Mouse (Mus musculus) kidney, postnatal 0 days (tissue): Measurements from ENCODE around the gene Meox1. TPM values are rescaled to one million over a fixed set of nuclear protein-coding genes. Genes with fewer than 3 reads are reported as not detected.

ENCODE experiments used
- ATAC-seq: fragments of 200-750 bp; cut with Nextera tagmentation; replicated peaks from 2 replicates; pipeline ENCODE4 v1.8.0; 2017; ENCODE audit warnings: low read depth, moderate number of reproducible peaks, moderate TSS enrichment, moderate library complexity; ENCODE audit not compliant: low FRiP score
- DNase-seq: peaks from one replicate; pipeline ENCODE4 v3.0.0-alpha.2; 2016; ENCODE audit warnings: low spot score
- H3K27ac ChIP-seq: fragments of 300-500 bp; sonication (generic); 2 replicates; pipeline ENCODE4 v1.5.1; 2014; ENCODE audit warnings: mild to moderate bottlenecking
- H3K27me3 ChIP-seq: fragments of 300-500 bp; sonication (generic); 2 replicates; pipeline ENCODE4 v1.6.1; 2014; ENCODE audit warnings: low read length, mixed read lengths; ENCODE audit not compliant: insufficient read depth
- H3K36me3 ChIP-seq: fragments of 300-500 bp; sonication (generic); 2 replicates; pipeline ENCODE4 v1.6.1; 2014; ENCODE audit warnings: low read length, mixed read lengths; ENCODE audit not compliant: insufficient read depth
- H3K4me1 ChIP-seq: fragments of 300-500 bp; sonication (generic); replicated peaks from 2 replicates; pipeline ENCODE4 v1.6.1; 2014; ENCODE audit warnings: antibody characterized with exemption, low read length, mixed read lengths; ENCODE audit not compliant: insufficient read depth
- H3K4me2 ChIP-seq: fragments of 300-500 bp; sonication (generic); 2 replicates; pipeline ENCODE4 v1.6.1; 2014; ENCODE audit warnings: mild to moderate bottlenecking, low read length, moderate library complexity, mixed read lengths
- H3K4me3 ChIP-seq: fragments of 300-500 bp; sonication (generic); replicated peaks from 2 replicates; pipeline ENCODE4 v1.5.1; 2014; ENCODE audit warnings: low read depth, low read length
- H3K9ac ChIP-seq: fragments of 300-500 bp; sonication (generic); 2 replicates; pipeline ENCODE4 v1.6.1; 2014; ENCODE audit warnings: low read depth, low read length
- H3K9me3 ChIP-seq: fragments of 300-500 bp; sonication (generic); replicated peaks from 2 replicates; pipeline ENCODE4 v1.6.1; 2016; ENCODE audit warnings: low read length, inconsistent platforms, mixed read lengths
- CTCF ChIP-seq: IDR thresholded peaks from 2 replicates; pipeline ENCODE4 v1.5.1; 2016; ENCODE audit warnings: antibody characterized with exemption, low read depth, mild to moderate bottlenecking, moderate library complexity
- WGBS: fragments of 180-500 bp; shearing (Covaris S2); extraction: QIAGEN DNeasy Blood & Tissue Kit; methylation state at CpG from one replicate; pipeline ENCODE4 v1.1.7; 2014; 5-methylcytosine and 5-hydroxymethylcytosine counted together
- polyA plus RNA-seq: library from polyadenylated mRNA; unstranded; fragments of >200 nt; fragmentation: Nextera tagmentation; extraction: Ambion mirVana; gene quantifications from 2 replicates; pipeline ENCODE4 v1.2.1, GENCODE M21; 2015

Gene Meox1
- polyA plus RNA-seq, 1 experiment from 2014 or later, result 14.3 TPM

GRCm38 (mm10) chr11:101839426-101839825 is 54.7 kb downstream of the Meox1 start:
- H3K4me1 ChIP-seq, result no peaks in the 10 kb centered on the region; the same call in 1 of the 2 replicates
- no peak overlapping the region for H3K27ac ChIP-seq
- TF ChIP-seq CTCF, result no peak
- H3K4me3 ChIP-seq, result no peak overlapping the region
- 26% methylated on average over 6 of the region's 8 CpGs for WGBS
- H3K9me3 ChIP-seq, result no peaks in the 10 kb centered on the region
- no peaks in the 10 kb centered on the region for H3K36me3 ChIP-seq
- H3K27me3 ChIP-seq, result no peaks in the 10 kb centered on the region
- no peak overlapping the region for H3K4me2 ChIP-seq
- ATAC-seq (no peak), DNase-seq (no peak)
- no peak overlapping the region for H3K9ac ChIP-seq

GRCm38 (mm10) chr11:101832001-101832400 is 62.2 kb downstream of the Meox1 start:
- H3K27me3 ChIP-seq, result no peaks in the 10 kb centered on the region
- H3K4me1 ChIP-seq, result peaks cover 9% of the 10 kb centered on the region; the same call in 1 of the 2 replicates
- peak overlapping the region; percentile 25; the same call in 1 of the 2 replicates for H3K27ac ChIP-seq
- no peak overlapping the region for H3K4me3 ChIP-seq
- DNase-seq (peak; percentile 54), ATAC-seq (no peak)
- H3K4me2 ChIP-seq, result no peak overlapping the region
- H3K9me3 ChIP-seq, result no peaks in the 10 kb centered on the region
- no peak for TF ChIP-seq CTCF
- H3K9ac ChIP-seq, result no peak overlapping the region
- no peaks in the 10 kb centered on the region for H3K36me3 ChIP-seq
- WGBS, result 35% methylated on average over 7 of the region's 7 CpGs

GRCm38 (mm10) chr11:101830616-101831015 is 63.6 kb downstream of the Meox1 start:
- Histone ChIP-seq H3K27me3 (no peaks in the 10 kb centered on the region), H3K9me3 (no peaks in the 10 kb centered on the region), H3K4me2 (peak overlapping the region; percentile 21; the same call in 1 of the 2 replicates), H3K4me1 (peaks cover 9% of the 10 kb centered on the region; the same call in 1 of the 2 replicates), H3K27ac (no peak overlapping the region), H3K36me3 (no peaks in the 10 kb centered on the region), H3K9ac (no peak overlapping the region), H3K4me3 (no peak overlapping the region)
- TF ChIP-seq CTCF, result no peak
- DNase-seq (peak; percentile 20), ATAC-seq (no peak)
- 35% methylated on average over 8 of the region's 8 CpGs for WGBS

- no peak; the same call in 1 of the 2 replicates for ATAC-seq
- Histone ChIP-seq H3K4me3 (no peak overlapping the region), H3K9me3 (no peaks in the 10 kb centered on the region), H3K36me3 (no peaks in the 10 kb centered on the region), H3K9ac (no peak overlapping the region), H3K4me2 (peak overlapping the region; percentile 21), H3K27ac (0 out of 2 replicates have a peak overlapping the region, but pooled peaks have one; percentile 54), H3K27me3 (no peaks in the 10 kb centered on the region), H3K4me1 (peaks cover 9% of the 10 kb centered on the region; the same call in 1 of the 2 replicates)
- WGBS, result 4% methylated on average over 10 of the region's 10 CpGs
- DNase-seq, result peak; percentile 88
- TF ChIP-seq CTCF, result no peak
These were observed 64.1 kb downstream of the Meox1 start for GRCm38 (mm10) chr11:101830112-101830511.

GRCm38 (mm10) chr11:101828718-101829117 is 65.5 kb downstream of the Meox1 start:
- Histone ChIP-seq H3K36me3 (no peaks in the 10 kb centered on the region), H3K4me2 (no peak overlapping the region), H3K27ac (no peak overlapping the region), H3K27me3 (no peaks in the 10 kb centered on the region), H3K4me3 (no peak overlapping the region), H3K9ac (no peak overlapping the region), H3K4me1 (peaks cover 9% of the 10 kb centered on the region; the same call in 1 of the 2 replicates), H3K9me3 (no peaks in the 10 kb centered on the region)
- no peak for ATAC-seq
- TF ChIP-seq CTCF, result no peak
- DNase-seq, result no peak
- WGBS, result 97% methylated on average over 4 of the region's 4 CpGs

Other genes with a start within 250 kb of the Meox1 start
- gene Arl4d, start 228.8 kb downstream of the Meox1 start, polyA plus RNA-seq, result 7.0 and 7.9 TPM in 2 replicates
- 18.3 and 20.4 TPM in 2 replicates for gene Dhx8, start 161.5 kb downstream of the Meox1 start, polyA plus RNA-seq
- 42.6 and 44.7 TPM in 2 replicates for gene Etv4, start 109.0 kb downstream of the Meox1 start, polyA plus RNA-seq
- 1.6 and 1.8 TPM in 2 replicates for gene Sost, start 72.6 kb upstream of the Meox1 start, polyA plus RNA-seq
- gene Cfap97d1, start 89.9 kb upstream of the Meox1 start, polyA plus RNA-seq, result not detected in 2 replicates
- 51.7 and 57.9 TPM in 2 replicates for gene Dusp3, start 92.6 kb upstream of the Meox1 start, polyA plus RNA-seq
- gene Mpp3, start 134.1 kb upstream of the Meox1 start, polyA plus RNA-seq, result 3.5 and 4.2 TPM in 2 replicates
- gene Cd300lg, start 147.1 kb upstream of the Meox1 start, polyA plus RNA-seq, result 2.8 and 2.9 TPM in 2 replicates
- gene Mpp2, start 194.1 kb upstream of the Meox1 start, polyA plus RNA-seq, result 8.8 and 9.3 TPM in 2 replicates
- gene Ppy, start 206.9 kb upstream of the Meox1 start, polyA plus RNA-seq, result not detected in 2 replicates
- gene Pyy, start 213.5 kb upstream of the Meox1 start, polyA plus RNA-seq, result not detected in 2 replicates